Mouse (Mus musculus) Muller cell, postnatal 12 days (primary cell): ENCODE results near the gene Wdr11.

Experiments used
- DNase-seq: peaks from one replicate; pipeline ENCODE4 v3.0.0-alpha.2; 2015; ENCODE audit errors: inconsistent ontology term

Gene Wdr11

DNA sequence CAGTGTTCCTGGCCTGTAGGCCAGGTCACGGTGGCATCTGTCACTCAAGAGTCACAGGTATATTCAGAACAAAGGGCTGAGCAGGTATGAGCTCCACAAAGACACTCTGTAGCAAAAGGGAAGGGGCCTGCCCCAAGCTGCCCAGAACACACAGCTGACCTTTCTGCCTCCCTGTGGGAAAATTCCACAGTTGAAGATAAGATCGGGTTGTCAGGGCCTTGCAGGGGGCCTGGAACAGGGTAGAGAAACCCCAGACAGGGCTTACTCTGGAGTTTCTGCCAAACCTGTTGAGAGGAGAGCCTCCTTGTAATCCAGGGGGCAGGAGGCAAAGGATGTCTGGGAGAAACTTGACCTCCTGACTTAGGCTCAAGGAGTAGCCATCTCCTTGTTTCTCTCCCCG is 90.9 kb downstream of the Wdr11 start:
- DNase-seq, result no peak

DNA sequence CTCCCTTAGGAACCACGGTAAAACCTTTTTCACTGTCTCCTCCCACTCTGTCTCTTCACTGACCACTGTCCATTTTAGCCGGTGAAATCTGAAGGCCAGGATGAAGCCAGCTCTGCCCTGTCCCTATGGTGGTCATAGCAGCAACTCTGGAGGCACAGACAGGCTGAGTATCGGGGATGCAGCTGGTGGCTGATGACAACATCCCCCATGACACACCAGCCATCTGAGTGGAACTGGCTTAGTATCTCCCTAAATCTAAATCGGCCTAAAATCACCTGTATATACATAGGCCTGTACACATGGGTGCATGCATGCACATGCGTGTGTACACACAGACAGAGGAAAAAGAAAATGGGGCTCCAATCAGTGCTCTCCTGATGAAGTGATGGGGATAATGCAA is 93.7 kb downstream of the Wdr11 start:
- no peak for DNase-seq
